ENCODE assay signal across 24 mouse cellular contexts in genomic region chr6:98938348-98938747, GRCm38 (mm10).
DNase-seq lines count a peak whose midpoint lies in the region; ATAC-seq and TF ChIP-seq lines count a peak whose summit lies in the region.
"Had no signal": no experiment of that assay in that cellular context is flagged by ENCODE, and none has a peak within 500 bp of the region (broad histone marks: within the 10 kb centered on the region; RNA-seq: fewer than 3 reads in every experiment).

No protein-coding gene starts in this region.

- H3K27me3 ChIP-seq in midbrain, embryonic 12.5 days, result no peaks in the 10 kb centered on the region
- H3K27me3 ChIP-seq in midbrain, embryonic 16.5 days (ENCODE audit: control insufficient read depth, insufficient read depth, low read depth, low read length), result no peaks in the 10 kb centered on the region
- H3K27me3 ChIP-seq in midbrain, embryonic 14.5 days (ENCODE audit: control insufficient read depth, insufficient read depth, low read length), result no peaks in the 10 kb centered on the region
- H3K27me3 ChIP-seq: embryonic facial prominence, embryonic 12.5 days; embryonic facial prominence, embryonic 15.5 days; heart, embryonic 15.5 days had no signal

- no peak overlapping the region for H3K4me3 ChIP-seq in left cerebral cortex, adult 2 months
- H3K4me3 ChIP-seq in midbrain, embryonic 12.5 days, result no peak overlapping the region
- H3K4me3 ChIP-seq in midbrain, embryonic 16.5 days (ENCODE audit: low read depth, low read length), result no peak overlapping the region
- H3K4me3 ChIP-seq in midbrain, embryonic 14.5 days (replicated peaks; ENCODE audit: low read depth, low read length), result no peak overlapping the region
- H3K4me3 ChIP-seq: embryonic facial prominence, embryonic 12.5 days; embryonic facial prominence, embryonic 15.5 days; heart, embryonic 15.5 days; hindbrain, embryonic 10.5 days had no signal

- peaks cover 25% of the 10 kb centered on the region for H3K36me3 ChIP-seq in midbrain, embryonic 12.5 days
- no peaks in the 10 kb centered on the region for H3K36me3 ChIP-seq in midbrain, embryonic 16.5 days (ENCODE audit: control insufficient read depth, insufficient read depth, low read length)
- H3K36me3 ChIP-seq in midbrain, embryonic 14.5 days (ENCODE audit: control insufficient read depth, insufficient read depth, low read length), result peaks cover 15% of the 10 kb centered on the region

- DNase-seq in left cerebral cortex, adult 2 months (ENCODE audit: extremely low spot score in 1 of 2, low spot score in 2 of 2), result no peak
- DNase-seq in left cerebral cortex, adult 8-10 months (ENCODE audit: low spot score in 2 of 2), result no peak
- DNase-seq in midbrain, embryonic 14.5 days, result no peak
- DNase-seq in frontal cortex, postnatal 14 days (ENCODE audit: low spot score in 2 of 2), result no peak
- DNase-seq: adrenal gland, adult 2 months; adrenal gland, postnatal 14 days; cerebellum, adult 11 months; cerebellum, adult 2 months; cerebellum, adult 9-11 months; cerebellum, postnatal 25 days; forebrain, postnatal 0 days; gastrocnemius, postnatal 25 days; heart, postnatal 10 days; heart, postnatal 36 days had no signal

- peak overlapping the region; percentile 4; the same call in 1 of the 2 replicates for H3K27ac ChIP-seq in left cerebral cortex, adult 2 months
- H3K27ac ChIP-seq in midbrain, embryonic 12.5 days (replicated peaks), result 0 out of 2 replicates have a peak overlapping the region, but pooled peaks have one; percentile 25
- no peak overlapping the region; the same call in 1 of the 2 replicates for H3K27ac ChIP-seq in midbrain, embryonic 16.5 days (ENCODE audit: low read length)
- H3K27ac ChIP-seq in midbrain, embryonic 14.5 days (replicated peaks; ENCODE audit: low read depth, low read length), result 0 out of 2 replicates have a peak overlapping the region, but pooled peaks have one; percentile 41
- H3K27ac ChIP-seq: embryonic facial prominence, embryonic 12.5 days; embryonic facial prominence, embryonic 15.5 days; heart, embryonic 15.5 days; hindbrain, embryonic 10.5 days had no signal

- no peak for TF ChIP-seq CTCF in left cerebral cortex, adult 2 months (IDR thresholded peaks at IDR 0.05)

- intact Hi-C loops in left cerebral cortex, adult 2 months (cut with DNase I), result loop anchor here (5.0 to 10.0 kb wide), 3 partner anchors 304 to 831 kb away; no protein-coding TSS in a partner anchor

- H3K4me1 ChIP-seq in midbrain, embryonic 12.5 days, result peaks cover 8% of the 10 kb centered on the region; the same call in 1 of the 2 replicates
- 0 out of 2 replicates have a peak, but pooled peaks cover 3% of the 10 kb centered on the region for H3K4me1 ChIP-seq in midbrain, embryonic 16.5 days (ENCODE audit: control insufficient read depth, insufficient read depth, low read length)
- H3K4me1 ChIP-seq in midbrain, embryonic 14.5 days (ENCODE audit: control insufficient read depth, insufficient read depth, low read length), result 0 out of 2 replicates have a peak, but pooled peaks cover 7% of the 10 kb centered on the region
- H3K4me1 ChIP-seq: embryonic facial prominence, embryonic 12.5 days; embryonic facial prominence, embryonic 15.5 days; heart, embryonic 15.5 days had no signal

- H3K9me3 ChIP-seq in midbrain, embryonic 12.5 days, result no peaks in the 10 kb centered on the region
- H3K9me3 ChIP-seq in midbrain, embryonic 16.5 days (replicated peaks; ENCODE audit: control insufficient read depth, low read length, poor library complexity, severe bottlenecking), result no peaks in the 10 kb centered on the region
- H3K9me3 ChIP-seq in midbrain, embryonic 14.5 days (ENCODE audit: control insufficient read depth, low read length), result no peaks in the 10 kb centered on the region
- H3K9me3 ChIP-seq: embryonic facial prominence, embryonic 12.5 days; embryonic facial prominence, embryonic 15.5 days; heart, embryonic 15.5 days; hindbrain, embryonic 10.5 days had no signal

- H3K9ac ChIP-seq in midbrain, embryonic 12.5 days (replicated peaks), result no peak overlapping the region
- no peak overlapping the region for H3K9ac ChIP-seq in midbrain, embryonic 16.5 days (ENCODE audit: low read depth, low read length)
- H3K9ac ChIP-seq in midbrain, embryonic 14.5 days (replicated peaks; ENCODE audit: low read length), result no peak overlapping the region
- H3K9ac ChIP-seq: embryonic facial prominence, embryonic 12.5 days; embryonic facial prominence, embryonic 15.5 days; forebrain, postnatal 0 days; heart, embryonic 15.5 days; hindbrain, embryonic 14.5 days had no signal

- H3K4me2 ChIP-seq in midbrain, embryonic 12.5 days (replicated peaks), result no peak overlapping the region
- no peak overlapping the region for H3K4me2 ChIP-seq in midbrain, embryonic 16.5 days (ENCODE audit: low read length)
- H3K4me2 ChIP-seq in midbrain, embryonic 14.5 days (ENCODE audit: low read length), result no peak overlapping the region
- H3K4me2 ChIP-seq: embryonic facial prominence, embryonic 12.5 days; embryonic facial prominence, embryonic 15.5 days; heart, embryonic 11.5 days; heart, embryonic 15.5 days; hindbrain, embryonic 14.5 days had no signal

- ATAC-seq in midbrain, embryonic 12.5 days (ENCODE audit: low FRiP score, low read depth), result no peak
- ATAC-seq in midbrain, embryonic 16.5 days, result no peak
- no peak for ATAC-seq in midbrain, embryonic 14.5 days (ENCODE audit: low FRiP score, low TSS enrichment)
- ATAC-seq: CD4-positive, CD25-positive, alpha-beta regulatory T cell, adult 4 months; forebrain, embryonic 14.5 days had no signal

- WGBS in midbrain, embryonic 12.5 days, result 65% methylated on average over 8 of the region's 8 CpGs
- 66% methylated on average over 8 of the region's 8 CpGs for WGBS in midbrain, embryonic 16.5 days
- 58% methylated on average over 8 of the region's 8 CpGs for WGBS in midbrain, embryonic 14.5 days
